Mouse (Mus musculus) bone marrow macrophage, adult 2 months (primary cell): ENCODE data around the gene Zdhhc1. TPM values are rescaled to one million over a fixed set of nuclear protein-coding genes. Genes with fewer than 3 reads are reported as not detected.

Experiments used
- H3K27ac ChIP-seq: 2 replicates; pipeline ENCODE4 v1.5.1; 2012; ENCODE audit warnings: low read depth, low read length; ENCODE audit not compliant: insufficient read depth
- H3K4me1 ChIP-seq: 2 replicates; pipeline ENCODE4 v1.6.1; 2012; ENCODE audit warnings: low read length; ENCODE audit not compliant: control insufficient read depth, insufficient read depth
- H3K4me3 ChIP-seq: 2 replicates; pipeline ENCODE4 v1.5.1; 2012; ENCODE audit warnings: mild to moderate bottlenecking, low read length, moderate library complexity; ENCODE audit not compliant: insufficient read depth
- CTCF ChIP-seq: IDR thresholded peaks from 2 replicates; pipeline ENCODE4 v1.5.1; 2012; ENCODE audit warnings: low read depth, mild to moderate bottlenecking, low read length, moderate library complexity
- POLR2A ChIP-seq: IDR thresholded peaks from 2 replicates; pipeline ENCODE4 v1.6.1; 2012; ENCODE audit warnings: mild to moderate bottlenecking, low read depth, low read length, borderline replicate concordance
- polyA plus RNA-seq: library from polyadenylated mRNA; stranded (reverse); fragments of >200 nt; gene quantifications from 2 replicates; pipeline ENCODE4 v1.2.4, GENCODE M21; 2012; ENCODE audit not compliant: missing spikeins, insufficient read depth, insufficient read length

Zdhhc1 gene
- 16.0 and 16.3 TPM in 2 replicates for polyA plus RNA-seq

DNA sequence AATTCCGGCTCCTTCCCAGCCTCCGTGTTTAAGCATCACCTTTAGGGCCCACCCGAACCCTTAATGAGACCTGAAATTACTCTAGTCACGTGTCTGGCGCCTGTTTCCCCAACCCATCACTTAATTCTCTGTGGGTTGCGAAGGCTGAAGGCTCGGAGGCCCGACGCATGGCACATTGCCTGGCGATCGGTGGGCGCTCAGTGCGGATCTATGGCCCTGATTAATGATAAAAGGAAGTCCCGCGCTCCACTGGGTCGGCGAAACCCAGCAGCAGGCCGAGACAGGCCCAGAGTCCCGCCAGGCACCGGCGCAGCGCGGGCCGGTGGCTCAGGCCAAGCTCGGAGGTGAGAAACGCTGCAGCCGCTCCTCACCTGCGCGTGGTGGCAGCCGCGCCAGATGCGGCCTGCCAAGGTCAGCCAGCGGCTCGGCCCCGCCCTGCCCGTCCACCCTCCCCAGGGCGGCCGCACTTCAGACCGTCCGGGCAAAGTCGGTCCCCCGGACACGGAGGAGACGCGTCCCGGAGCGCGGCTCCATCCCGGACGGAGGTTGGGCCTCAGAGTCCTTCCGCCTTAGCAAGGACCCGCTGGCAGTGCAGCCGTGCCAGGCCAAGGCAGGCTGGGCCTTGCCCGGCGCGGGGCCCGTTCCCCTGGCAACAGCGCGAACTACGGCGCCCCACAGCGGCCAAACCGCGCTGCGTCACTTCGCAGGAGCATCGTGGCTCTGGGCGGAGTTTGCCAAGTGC, at the start of gene Zdhhc1:
TSS of gene Zdhhc1 (minus strand) at position 464 of the 742 bp plus-strand sequence.
- TF ChIP-seq POLR2A (no peak), CTCF (peak; percentile 8; the same call in 1 of the 2 replicates)
- Histone ChIP-seq H3K4me1 (peaks cover 20% of the 10 kb centered on the region), H3K4me3 (peak within 1 kb of the TSS; percentile 78), H3K27ac (no peak within 1 kb of the TSS)

DNA sequence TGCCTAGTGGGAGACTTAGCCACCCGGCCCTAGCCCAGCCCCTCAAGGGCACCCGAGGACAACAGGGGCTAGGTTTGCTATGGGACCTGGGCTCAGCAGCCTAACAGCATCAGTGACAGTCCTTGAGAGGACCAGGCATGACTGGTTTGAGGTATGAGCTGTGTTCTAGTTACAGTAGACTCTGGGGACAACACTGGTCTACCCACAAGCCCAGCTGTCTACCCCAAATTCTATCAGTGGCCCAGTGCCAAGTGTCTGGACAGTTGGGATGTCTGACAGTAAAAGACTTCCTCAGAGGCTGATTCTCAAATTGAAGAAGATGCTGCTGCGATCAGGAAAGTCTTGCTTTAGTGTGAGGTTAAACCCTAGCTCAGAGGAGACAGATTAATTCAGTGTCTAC, 48.5 kb upstream of the Zdhhc1 start:
- no peak overlapping the region for H3K27ac ChIP-seq
- TF ChIP-seq POLR2A = no peak
- no peak for TF ChIP-seq CTCF
- H3K4me1 ChIP-seq = peaks cover 55% of the 10 kb centered on the region
- H3K4me3 ChIP-seq = no peak overlapping the region

DNA sequence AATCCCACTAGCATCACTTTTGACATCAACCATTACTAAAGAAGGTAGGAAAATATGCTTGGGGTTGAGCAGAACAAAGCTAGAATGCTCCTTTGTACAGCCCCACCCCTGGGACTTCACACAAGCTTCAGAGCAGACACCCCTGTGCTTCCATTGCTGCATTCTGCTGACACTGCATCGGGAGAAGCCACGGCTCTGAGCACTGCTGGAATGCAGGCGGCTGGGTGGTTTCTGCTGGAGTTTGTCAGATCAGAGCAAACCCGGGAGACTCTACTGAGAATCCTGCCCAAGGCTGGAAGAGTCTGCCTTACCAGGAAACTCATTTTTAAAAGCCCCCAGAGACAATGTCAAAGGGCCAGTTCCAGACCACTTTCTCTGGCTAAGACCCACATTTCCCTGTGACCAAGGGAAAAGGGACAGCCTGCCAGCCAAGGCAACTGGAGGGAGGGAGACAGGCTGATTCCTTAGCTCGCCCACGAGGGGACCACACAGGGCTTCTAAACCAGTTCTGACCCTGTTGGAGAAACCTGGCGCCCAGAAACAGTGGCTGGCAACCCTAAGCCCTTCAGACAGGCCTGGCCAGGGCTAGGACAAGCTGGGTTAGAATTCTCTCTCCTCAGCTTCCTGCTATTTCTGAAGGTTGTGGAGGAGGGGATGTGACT, 48.0 kb upstream of the Zdhhc1 start:
- no peak overlapping the region for H3K27ac ChIP-seq
- H3K4me3 ChIP-seq = no peak overlapping the region
- TF ChIP-seq POLR2A (no peak), CTCF (no peak)
- peaks cover 49% of the 10 kb centered on the region for H3K4me1 ChIP-seq

DNA sequence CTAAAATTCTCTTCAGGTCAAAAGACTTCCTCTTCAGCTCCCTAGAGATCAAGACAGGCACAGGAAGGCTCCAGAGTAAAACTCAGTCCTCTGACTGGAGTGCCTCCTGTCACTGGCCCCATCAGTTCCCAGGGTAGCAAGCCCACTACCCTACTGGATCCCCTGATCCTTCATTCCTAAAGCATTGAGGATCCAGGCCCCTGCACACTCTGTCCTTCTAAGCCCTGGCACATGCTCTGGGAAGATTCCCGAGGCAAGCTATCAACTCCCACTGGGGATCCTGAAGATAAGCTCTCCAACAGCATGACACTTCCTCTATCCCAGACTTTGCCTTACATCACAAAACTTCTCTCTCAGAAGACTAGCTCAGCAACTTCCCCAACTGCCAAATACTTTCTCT, 47.0 kb upstream of the Zdhhc1 start:
- Histone ChIP-seq H3K4me3 (no peak overlapping the region), H3K27ac (no peak overlapping the region), H3K4me1 (peaks cover 46% of the 10 kb centered on the region)
- TF ChIP-seq POLR2A = no peak
- TF ChIP-seq CTCF = no peak

DNA sequence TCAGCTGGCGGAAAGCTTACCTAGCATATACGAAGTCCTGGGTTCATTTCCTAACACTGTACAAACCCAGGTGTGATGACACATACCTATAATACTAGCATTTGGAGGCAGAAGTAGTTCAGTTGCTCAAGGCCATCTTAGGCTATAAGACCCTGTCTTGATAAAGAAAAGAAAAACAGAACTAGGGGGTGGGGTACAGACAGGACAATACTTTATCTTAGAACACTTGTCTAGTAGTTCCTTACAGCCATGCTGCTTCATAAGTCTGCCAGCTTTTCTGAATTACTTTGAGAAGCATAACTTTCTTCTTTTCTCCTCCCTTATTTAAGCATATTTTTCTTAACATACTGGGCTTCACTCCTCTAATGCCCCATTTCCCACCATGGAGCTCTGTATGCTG, 46.1 kb upstream of the Zdhhc1 start:
- no peak overlapping the region for H3K4me3 ChIP-seq
- H3K4me1 ChIP-seq = peaks cover 46% of the 10 kb centered on the region
- no peak overlapping the region for H3K27ac ChIP-seq
- TF ChIP-seq POLR2A = no peak
- no peak for TF ChIP-seq CTCF

DNA sequence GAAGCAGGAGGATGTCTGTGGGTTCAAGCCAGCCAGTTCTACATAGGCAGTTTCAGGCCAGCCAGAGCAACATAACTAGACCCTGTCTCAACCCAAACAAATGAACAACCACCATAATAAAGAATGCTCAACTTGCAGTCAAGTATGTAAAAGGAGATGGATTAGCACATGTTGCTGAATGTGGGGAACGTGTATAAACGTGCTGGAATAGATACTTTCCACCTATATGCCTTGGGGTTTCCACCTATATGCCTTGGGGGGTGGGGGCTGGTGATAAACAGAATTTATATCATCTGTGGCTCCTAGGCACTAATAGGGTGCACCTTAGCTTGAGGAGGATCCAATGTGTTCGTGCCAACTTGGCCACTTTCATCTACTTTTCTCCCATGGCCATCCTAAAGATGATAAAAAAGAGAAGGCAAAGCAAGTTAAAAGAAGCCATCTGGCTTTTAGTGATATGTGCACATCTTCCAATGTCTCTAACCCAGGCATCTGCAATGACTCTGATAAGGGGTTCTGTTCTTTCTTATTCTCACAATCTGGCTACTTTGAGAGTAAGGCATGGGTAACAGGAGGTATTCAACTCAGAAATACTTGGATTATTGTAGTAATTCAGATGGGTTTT, 45.4 kb upstream of the Zdhhc1 start:
- TF ChIP-seq POLR2A (no peak), CTCF (no peak)
- Histone ChIP-seq H3K4me3 (no peak overlapping the region), H3K27ac (no peak overlapping the region), H3K4me1 (peaks cover 42% of the 10 kb centered on the region)

DNA sequence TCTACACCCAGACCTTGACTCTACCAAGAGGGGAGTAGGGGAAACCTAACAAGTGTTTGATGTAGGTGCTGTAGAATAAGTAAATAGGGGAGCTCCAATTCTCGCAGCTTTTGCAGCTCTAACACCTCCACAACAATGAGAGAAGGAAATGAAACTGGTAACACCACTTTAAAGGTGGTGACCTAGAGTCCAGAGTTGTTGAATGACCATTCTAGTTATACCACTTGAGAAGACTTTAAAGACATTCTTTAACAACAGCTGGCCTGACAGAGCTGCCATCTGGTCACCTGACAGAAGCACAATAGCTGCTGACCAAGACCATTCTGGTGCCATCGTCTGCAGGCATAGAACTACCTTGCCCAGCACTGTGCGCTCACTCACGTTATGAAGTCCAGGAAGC, 42.2 kb upstream of the Zdhhc1 start:
- Histone ChIP-seq H3K4me3 (no peak overlapping the region), H3K4me1 (peaks cover 15% of the 10 kb centered on the region), H3K27ac (no peak overlapping the region)
- TF ChIP-seq POLR2A (no peak), CTCF (no peak)

DNA sequence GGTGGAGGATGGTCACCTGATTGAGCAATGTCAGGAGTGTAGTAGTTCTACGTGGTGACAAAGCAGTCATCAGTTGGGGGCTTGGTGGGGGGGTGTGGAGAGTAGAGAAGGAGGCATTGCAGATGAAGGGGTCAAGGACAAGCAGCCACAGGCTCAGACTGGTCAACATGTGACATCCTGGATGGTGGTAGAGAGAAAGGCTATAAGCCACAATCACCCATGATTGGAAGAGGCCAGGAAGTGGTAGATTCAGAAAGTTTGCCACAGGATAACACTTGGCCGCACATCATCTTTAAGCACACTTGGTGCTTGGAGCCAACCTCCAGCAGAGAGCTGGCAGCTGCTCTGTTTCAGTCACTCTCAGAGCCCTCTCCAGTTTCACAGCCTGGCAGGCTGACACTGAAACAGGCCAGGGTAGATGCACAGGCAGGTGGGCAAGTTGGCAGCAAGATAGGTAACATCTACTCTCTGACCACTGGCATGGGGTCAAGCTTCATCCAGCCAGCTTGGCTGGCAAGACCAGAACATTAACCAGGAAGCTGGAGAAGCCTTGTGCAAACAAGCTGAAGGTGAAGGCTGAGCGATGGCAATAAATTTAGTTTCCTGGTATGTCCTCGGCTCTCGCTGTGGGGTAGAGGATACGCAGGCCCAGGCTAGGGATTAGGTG, 40.4 kb upstream of the Zdhhc1 start:
- TF ChIP-seq CTCF (no peak), POLR2A (no peak)
- H3K27ac ChIP-seq = no peak overlapping the region
- H3K4me1 ChIP-seq = peaks cover 20% of the 10 kb centered on the region
- no peak overlapping the region for H3K4me3 ChIP-seq

DNA sequence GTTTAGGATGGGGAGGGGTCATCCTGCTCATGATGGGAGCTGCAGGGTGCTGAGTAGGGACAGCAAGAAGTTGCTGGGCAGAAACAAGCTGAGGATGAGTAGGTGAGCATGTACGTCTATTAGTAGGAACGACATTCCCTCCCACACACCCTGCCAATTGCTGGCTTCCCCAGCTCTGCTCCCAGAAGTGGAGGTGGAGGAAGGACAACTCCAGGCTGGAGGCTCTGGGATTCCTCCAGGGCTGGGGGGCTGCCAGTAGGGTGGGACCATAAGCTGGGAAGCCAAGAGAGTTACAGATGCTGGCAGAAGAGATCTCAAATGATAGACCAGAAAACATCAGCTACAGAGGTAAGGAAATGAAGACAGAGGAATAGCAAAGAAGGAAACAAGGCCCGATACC, 39.8 kb upstream of the Zdhhc1 start:
- no peak overlapping the region for H3K4me3 ChIP-seq
- H3K4me1 ChIP-seq = peaks cover 21% of the 10 kb centered on the region
- TF ChIP-seq POLR2A (no peak), CTCF (no peak)
- no peak overlapping the region for H3K27ac ChIP-seq

DNA sequence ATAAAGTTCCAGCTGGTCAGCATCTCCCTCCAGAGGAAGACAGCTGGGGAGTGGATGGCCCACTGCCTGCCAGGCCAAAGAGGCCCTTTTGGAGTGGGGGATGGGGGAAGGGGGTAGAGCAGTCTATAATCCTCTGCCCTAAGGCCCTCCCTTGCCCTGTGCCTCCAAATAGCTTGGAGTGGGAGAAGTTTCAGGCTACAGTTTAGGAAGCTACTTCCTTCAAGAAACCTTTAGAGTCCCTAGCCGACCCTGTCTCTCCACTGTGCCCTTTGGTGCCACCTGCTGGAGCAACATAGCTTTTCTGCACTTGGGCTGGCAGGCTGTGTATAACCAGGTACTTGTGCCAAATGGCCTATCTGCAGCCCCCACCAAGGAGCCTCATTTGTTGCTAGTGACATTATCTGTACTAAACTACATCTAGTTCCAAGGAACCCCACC, 37.2 kb upstream of the Zdhhc1 start:
- Histone ChIP-seq H3K27ac (peak overlapping the region; percentile 19; the same call in 1 of the 2 replicates), H3K4me1 (peaks cover 21% of the 10 kb centered on the region), H3K4me3 (no peak overlapping the region)
- TF ChIP-seq CTCF (peak; percentile 83), POLR2A (no peak)
